Mouse (Mus musculus): ENCODE data around the gene Ppp1r1c.

Ppp1r1c gene

DNA sequence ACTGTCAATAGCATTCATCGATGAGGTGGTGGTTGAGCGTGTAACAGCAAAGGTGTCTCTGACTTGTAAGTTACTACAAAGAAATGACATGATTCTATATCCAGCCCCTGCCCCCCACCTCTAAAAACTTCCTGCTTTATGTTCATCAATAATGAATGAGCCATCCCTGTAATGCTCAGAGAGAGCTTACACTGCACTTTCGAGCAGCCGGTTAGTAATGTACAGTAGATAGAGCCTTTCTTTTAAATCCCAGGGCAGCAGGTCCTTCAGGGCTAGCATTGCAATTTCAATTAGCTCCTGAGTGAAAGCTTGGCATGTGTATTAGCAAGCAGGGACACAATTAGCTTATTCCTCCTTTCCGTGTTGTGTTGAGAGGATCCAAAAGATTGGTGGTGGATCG lies at the start of gene Ppp1r1c:
Ppp1r1c (plus strand) TSS at position 206 of the 400 bp plus-strand sequence.
- DNase-seq, result no peak

DNA sequence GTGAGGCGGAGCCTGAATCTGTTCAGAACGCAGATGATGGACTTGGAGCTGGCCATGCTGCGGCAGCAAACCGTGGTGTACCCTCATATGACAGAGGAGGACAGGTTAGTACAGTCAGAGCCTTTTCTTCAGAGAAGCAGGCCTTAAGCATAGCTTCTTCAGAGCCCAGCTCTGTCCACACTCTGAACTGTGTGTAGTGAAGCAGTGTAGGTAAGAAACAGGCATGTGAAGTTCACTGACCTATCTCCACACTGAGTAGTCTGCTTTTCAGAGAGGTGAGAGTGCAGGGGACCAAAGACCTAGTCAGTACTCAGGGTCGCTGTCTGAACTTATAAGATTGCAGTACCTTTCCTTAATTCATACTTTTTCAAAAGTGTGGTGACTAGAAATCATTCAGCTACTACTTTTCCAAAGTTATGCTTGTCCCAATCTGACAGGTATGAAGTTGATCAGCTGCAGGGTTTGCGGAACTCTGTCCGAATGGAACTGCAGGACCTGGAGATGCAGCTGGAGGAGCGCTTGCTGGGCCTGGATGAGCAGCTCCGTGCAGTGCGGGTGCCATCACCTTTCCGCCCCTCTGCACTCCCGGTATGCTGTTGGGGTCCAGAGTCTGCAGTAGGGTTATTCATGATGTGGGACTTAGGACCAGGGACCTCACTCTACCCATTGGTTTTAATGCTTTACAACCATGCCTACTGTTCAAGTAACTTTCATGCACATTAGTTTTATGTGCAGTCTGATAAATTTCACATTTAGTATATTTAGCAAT lies 47.0 kb upstream of the Ppp1r1c start:
- no peak for DNase-seq

DNA sequence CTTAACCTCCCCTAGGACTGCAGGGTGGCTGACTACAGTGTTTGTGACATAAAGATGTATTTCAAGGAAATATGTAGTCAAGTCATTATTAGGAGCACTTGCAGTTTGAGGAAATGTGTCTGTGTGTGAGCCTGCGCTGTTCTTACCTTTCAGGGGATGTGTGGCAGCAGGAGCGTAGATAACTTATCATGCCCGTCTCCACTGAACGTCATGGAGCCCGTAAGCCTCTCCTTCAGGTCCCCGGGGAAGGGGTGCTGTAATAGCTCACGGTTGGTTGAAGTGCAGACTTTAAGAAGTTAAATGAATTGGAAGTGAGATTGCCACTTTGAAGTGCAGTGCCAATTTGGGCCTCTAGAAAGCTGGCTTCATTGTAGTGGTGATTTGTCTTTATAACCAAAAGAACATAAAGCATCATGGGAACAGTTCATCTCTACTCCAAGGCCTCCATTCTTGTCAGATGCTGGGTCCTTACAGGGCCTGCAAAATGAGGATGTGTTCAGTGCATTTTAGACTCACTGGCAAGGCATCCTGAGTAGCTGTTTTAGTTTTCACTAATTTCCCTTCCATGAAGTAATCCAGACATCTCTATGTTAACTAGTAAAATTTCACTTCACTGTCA lies 46.0 kb upstream of the Ppp1r1c start:
- DNase-seq, result no peak

DNA sequence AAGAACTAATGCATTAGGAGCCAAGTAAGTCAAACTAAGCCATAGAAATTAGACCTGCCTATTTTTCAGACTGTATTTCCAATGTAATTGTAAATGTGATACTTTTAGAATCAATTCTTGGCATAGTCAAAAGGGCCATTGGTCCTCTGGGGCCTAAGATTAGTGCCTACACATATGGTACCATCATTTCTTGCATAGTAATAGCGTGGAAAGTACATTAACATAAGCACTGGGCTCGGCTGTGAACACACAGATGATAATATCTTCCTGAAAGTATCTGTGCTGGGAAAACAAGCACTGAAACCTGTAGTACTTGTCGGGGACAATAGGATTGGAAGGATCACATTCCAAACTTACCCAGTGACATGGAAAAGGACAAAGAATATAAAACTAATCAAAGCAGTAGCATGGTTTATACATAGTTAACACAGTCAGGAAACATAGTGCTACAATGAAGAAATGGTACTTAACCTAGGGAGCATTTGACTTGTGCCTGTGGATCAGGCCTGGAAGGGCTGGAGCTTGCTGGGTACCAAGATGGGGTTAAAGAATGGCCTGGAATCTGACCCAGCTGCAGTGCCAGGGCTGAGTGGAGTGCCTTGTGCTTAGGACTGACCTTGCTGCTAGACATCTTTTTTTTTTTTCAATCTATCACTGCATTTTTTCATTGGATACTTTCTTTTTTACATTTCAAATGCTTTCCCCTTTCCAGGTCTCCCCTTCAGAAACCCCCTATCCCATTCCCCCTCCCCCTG lies 42.9 kb upstream of the Ppp1r1c start:
- no peak for DNase-seq

GRCm38 (mm10) chr2:79665492-79665891 lies 42.1 kb upstream of the Ppp1r1c start:
- no peak for DNase-seq

DNA sequence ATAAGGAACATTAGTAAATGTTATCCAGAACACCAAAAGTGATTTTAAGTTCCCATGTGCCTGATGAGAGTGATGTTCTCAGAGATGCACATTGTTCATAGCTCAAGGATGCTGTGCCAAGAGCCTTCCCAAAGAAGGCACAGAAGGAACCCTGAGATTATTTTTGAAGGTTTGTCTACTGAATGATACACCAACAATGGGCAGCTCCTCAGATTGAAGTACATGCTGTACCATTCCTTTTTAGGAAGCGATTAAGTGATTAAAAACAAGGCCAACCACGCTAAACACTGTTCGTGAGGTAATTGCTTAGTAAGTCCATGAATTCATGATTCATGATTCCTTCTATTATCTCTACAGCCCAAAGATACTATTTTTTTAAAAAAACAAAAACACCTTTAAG lies 32.3 kb upstream of the Ppp1r1c start:
- DNase-seq, result no peak

DNA sequence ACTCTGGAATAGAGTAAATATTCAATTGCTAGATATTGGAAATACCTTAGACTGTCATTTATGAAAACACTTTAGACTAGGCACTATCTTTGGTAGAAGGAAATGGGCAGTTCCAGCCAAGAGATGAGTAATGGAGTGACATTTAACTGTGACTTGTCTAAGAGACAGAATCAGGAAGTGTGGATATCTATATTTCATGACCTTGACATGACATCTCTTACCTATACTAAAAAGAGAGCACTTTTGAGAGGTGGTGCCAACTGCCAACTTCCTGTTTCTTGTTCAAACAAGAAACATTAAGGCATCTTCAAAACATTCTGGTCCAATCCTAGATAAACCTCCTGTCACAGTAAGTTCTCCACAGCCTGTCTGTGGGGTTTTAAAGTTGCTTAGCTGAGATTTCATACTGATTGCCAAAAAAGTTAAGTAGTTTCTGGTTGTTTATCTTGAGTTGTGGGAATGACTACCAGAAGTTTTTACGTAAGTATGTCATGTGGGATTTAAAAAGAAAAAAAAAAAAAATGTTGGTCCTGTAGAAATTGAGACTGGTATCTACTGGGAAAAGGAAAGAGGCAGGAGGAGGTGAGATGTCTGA lies 29.8 kb upstream of the Ppp1r1c start:
- no peak for DNase-seq

- DNase-seq, result no peak
Measured at GRCm38 (mm10) chr2:79681672-79682071, 25.9 kb upstream of the Ppp1r1c start.

DNA sequence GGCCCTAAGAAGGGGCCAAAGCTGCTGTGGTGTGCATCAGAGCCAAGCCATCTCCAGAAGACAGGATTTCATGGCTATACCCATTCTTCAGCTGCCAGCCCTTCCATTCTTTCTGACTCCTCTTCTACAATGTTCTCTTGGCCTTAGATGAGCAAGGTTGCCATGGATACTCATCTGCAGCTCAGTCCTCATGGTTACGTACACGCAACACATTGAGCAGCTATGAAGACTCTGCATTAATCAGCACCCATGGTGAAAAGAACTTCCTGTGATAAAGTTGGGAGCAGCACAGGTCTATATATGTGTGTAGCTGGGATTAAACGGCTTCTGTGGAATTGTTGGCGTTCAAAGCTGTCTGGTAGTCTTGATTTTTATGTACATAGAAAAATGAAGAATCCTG lies 24.3 kb upstream of the Ppp1r1c start:
- no peak for DNase-seq

- no peak for DNase-seq
Measured at GRCm38 (mm10) chr2:79690838-79691237, 16.7 kb upstream of the Ppp1r1c start.

DNA sequence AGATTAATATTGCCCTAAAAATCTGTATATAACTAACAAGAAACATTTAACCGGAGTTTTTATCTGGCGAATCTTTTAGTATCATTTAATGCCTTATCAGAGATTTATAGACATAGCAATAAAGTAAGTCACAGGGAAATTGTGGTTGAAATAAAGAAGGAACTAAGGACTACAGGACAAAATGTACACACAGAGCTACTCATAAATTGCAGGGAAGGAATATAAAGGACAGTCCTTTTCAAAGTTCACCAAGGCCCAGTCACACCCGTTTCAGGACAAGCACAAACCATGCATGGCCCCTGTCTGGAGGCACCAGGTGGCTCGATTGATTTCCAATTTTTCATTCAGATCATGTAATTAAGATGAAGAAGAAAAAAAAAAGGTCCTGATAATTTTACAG lies 12.4 kb upstream of the Ppp1r1c start:
- no peak for DNase-seq

- DNase-seq, result no peak
Measured at GRCm38 (mm10) chr2:79695939-79696338, 11.6 kb upstream of the Ppp1r1c start.

GRCm38 (mm10) chr2:79696478-79697230 lies 10.9 kb upstream of the Ppp1r1c start:
- no peak for DNase-seq

DNA sequence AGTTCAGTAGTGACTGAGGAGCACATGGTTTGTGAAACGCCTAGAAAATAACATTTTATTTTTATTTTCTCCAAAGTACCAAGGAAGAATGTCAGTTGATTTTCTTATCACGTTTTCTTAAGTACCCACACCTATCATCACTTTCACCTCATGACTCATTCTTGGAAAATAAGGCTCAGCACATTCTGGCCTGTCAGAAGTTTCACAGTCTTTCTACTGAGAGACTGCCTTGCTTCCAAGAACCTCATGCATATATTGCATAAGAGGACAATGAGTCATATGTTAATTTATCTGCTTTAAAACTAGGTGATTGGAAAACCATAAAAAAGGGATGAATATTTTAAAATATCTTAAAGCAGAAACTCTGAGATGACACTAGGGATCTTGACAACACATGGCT lies 9.4 kb upstream of the Ppp1r1c start:
- no peak for DNase-seq

DNA sequence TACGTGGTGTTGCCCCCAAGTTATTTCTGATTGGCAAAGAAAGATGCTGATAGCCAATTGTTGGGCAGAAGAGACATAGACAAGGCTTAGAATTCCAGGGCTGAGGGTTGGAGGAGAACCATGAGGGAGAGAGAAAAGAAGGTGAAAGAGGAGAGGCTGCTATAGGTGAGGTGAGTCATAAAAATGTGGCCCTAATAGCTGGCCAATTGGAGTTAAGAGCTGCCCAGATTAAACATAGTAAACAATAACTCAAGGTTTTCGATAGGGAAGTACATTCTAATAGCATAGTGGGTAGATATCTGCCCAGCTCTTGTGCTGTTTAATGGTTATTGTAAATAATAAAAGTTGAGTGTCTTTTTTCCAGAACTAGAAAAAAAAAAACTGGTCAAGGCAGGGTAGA lies 2.8 kb upstream of the Ppp1r1c start:
- no peak for DNase-seq

- DNase-seq, result no peak
Measured at GRCm38 (mm10) chr2:79713662-79714091, 6.1 kb downstream of the Ppp1r1c start.

DNA sequence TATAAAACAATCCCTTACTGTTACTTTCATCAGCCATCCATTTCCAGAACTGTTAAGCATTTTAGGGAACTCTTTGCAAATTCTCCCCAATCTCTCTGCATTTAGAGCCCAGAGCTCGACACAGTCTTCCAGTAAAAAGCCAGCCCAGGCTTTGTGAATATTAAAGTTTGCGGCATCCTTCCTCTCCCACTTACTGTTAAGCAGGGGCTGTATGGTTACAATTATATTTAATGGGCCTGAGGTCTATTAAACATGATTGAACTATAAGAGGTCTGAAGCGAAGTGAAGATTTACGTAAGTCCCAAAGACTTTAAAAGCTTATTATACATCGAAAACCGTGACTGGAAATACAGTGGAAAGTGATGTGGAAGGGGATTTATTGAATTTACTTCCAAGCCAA lies 7.2 kb downstream of the Ppp1r1c start:
- no peak for DNase-seq

DNA sequence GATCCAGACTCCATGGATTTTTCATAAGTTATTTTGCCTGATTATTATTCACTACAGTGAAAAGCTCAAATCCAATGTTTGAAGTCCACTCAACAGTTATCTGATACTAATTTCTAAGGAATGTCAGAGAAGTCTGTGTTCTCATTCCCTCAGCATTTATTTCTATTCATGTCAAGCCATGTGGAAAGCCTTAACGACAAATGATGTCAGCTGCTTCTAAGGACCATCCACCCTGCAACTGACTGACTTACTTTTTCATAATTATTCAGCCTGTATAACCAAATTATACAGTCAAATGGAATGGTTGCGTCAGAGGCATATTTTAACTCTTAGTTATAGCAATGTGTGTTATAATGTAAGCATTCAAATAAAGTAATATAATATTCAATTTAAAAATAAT lies 8.3 kb downstream of the Ppp1r1c start:
- no peak for DNase-seq

- DNase-seq, result no peak
Measured at GRCm38 (mm10) chr2:79717846-79718245, 10.3 kb downstream of the Ppp1r1c start.

- DNase-seq, result no peak
Measured at GRCm38 (mm10) chr2:79722415-79722814, 14.8 kb downstream of the Ppp1r1c start.

GRCm38 (mm10) chr2:79738958-79739357 lies 31.4 kb downstream of the Ppp1r1c start:
- DNase-seq, result no peak

DNA sequence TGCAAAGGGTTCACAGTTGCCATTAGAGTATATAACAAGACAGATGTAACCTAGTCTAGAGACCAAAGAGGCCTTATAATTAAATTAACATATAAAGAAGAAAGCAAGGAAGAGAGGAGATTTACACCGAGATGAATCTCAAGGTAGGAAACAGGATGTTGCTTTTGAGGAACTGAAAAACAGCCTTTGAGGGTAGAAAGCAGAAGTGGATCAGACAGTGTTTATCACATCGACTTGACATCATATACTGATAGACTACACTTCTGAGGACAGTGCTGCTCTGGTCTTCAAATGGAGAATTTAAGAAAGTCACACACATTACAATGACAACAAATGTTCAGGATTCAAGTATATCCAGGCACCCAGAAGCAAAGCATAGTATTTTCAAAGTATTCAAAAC lies 34.4 kb downstream of the Ppp1r1c start:
- DNase-seq, result no peak

DNA sequence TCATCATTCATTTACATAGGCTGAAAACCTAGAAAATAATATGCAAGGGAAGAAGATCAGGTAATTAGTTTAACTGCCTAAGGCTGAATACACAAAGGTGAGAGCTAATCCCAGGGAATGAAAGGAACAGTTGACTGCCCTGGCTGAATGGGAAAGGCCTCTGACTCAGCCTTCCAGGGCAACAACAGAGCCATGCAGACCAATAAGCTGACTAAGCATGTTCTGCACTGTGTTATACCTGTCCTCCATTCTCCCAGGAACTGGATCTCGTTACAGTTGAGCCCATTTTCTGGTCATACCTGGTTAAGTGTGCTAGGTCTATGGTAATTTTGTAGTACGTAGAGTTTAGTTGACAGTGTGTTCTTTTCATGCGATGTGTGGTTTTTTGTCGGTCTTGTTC lies 36.6 kb downstream of the Ppp1r1c start:
- no peak for DNase-seq
